Comparison of ENCODE assay signal across 8 mouse cellular contexts in genomic region chr1:58504577-58505254, GRCm38 (mm10). TPM values are rescaled to one million over a fixed set of nuclear protein-coding genes. Genes with fewer than 3 reads are reported as not detected.
A peak's percentile ranks its signal among the peaks of the same experiment; 100 is the strongest.
DNase-seq lines count a peak whose midpoint lies in the region; ATAC-seq lines count a peak whose summit lies in the region.

Gene Orc2 (minus strand): TSS chr1:58505109.

- H3K27me3 ChIP-seq in forebrain, embryonic 14.5 days (replicated peaks; ENCODE audit: control insufficient read depth, insufficient read depth, low read length), result no peaks in the 10 kb centered on the region
- no peaks in the 10 kb centered on the region for H3K27me3 ChIP-seq in neural tube, embryonic 15.5 days (replicated peaks)

- WGBS in forebrain, embryonic 14.5 days, result under 1% methylated on average over 63 of the region's 64 CpGs
- WGBS in neural tube, embryonic 15.5 days, result under 1% methylated on average over 62 of the region's 64 CpGs

- H3K9ac ChIP-seq in forebrain, embryonic 14.5 days (ENCODE audit: low read length), result peak within 1 kb of the TSS; percentile 89
- H3K9ac ChIP-seq in neural tube, embryonic 15.5 days (replicated peaks), result peak within 1 kb of the TSS; percentile 84

- H3K4me1 ChIP-seq in forebrain, embryonic 14.5 days (ENCODE audit: control insufficient read depth, insufficient read depth, low read length), result peaks cover 10% of the 10 kb centered on the region
- peaks cover 25% of the 10 kb centered on the region for H3K4me1 ChIP-seq in neural tube, embryonic 15.5 days

- intact Hi-C loops in heart, postnatal 14 days (cut with DNase I), result no loop called here

- peak within 1 kb of the TSS; percentile 90 for H3K4me2 ChIP-seq in forebrain, embryonic 14.5 days (ENCODE audit: low read length)
- peak within 1 kb of the TSS; percentile 94 for H3K4me2 ChIP-seq in neural tube, embryonic 15.5 days

- peak; percentile 97 for DNase-seq in ES-CJ7 (ENCODE audit: low read depth, low spot score)
- DNase-seq in cerebellum, adult 11 months, result peak; percentile 88
- DNase-seq in forebrain, embryonic 14.5 days (ENCODE audit: low spot score), result peak; percentile 97
- peak; percentile 91 to 93 for DNase-seq in heart, postnatal 14 days
- DNase-seq in layer of hippocampus, adult 11-12 months (ENCODE audit: low spot score), result peak; percentile 93
- DNase-seq in lung, adult 18-20 months, result peak; percentile 92 to 93
- peak; percentile 94 for DNase-seq in testis, postnatal 14 days (ENCODE audit: low spot score)

- peak; percentile 100 for ATAC-seq in forebrain, embryonic 14.5 days
- ATAC-seq in neural tube, embryonic 15.5 days (ENCODE audit: low FRiP score), result peak; percentile 100

- peak within 1 kb of the TSS; percentile 73 for H3K27ac ChIP-seq in forebrain, embryonic 14.5 days (ENCODE audit: low read depth, low read length)
- peak within 1 kb of the TSS; percentile 89 for H3K27ac ChIP-seq in neural tube, embryonic 15.5 days (replicated peaks)

- H3K9me3 ChIP-seq in forebrain, embryonic 14.5 days (replicated peaks; ENCODE audit: control insufficient read depth, low read length), result peaks cover 13% of the 10 kb centered on the region
- H3K9me3 ChIP-seq in neural tube, embryonic 15.5 days (replicated peaks), result peaks cover 9% of the 10 kb centered on the region; the same call in 1 of the 2 replicates

- H3K4me3 ChIP-seq in forebrain, embryonic 14.5 days (ENCODE audit: low read depth, low read length), result peak within 1 kb of the TSS; percentile 97
- peak within 1 kb of the TSS; percentile 99 for H3K4me3 ChIP-seq in neural tube, embryonic 15.5 days (replicated peaks)

- H3K36me3 ChIP-seq in forebrain, embryonic 14.5 days (ENCODE audit: control insufficient read depth, insufficient read depth, low read length), result peaks cover 14% of the 10 kb centered on the region
- H3K36me3 ChIP-seq in neural tube, embryonic 15.5 days, result peaks cover 15% of the 10 kb centered on the region

RNA-seq across cellular contexts. Expression of gene Orc2, which starts in this region (rescaled TPM):
- polyA plus RNA-seq in forebrain, embryonic 14.5 days (2014; fragmentation: Nextera tagmentation; extraction: Ambion mirVana), result 28.4 and 32.5 TPM in 2 replicates
- 10 to 100 TPM in 1 of 2 experiments, 1 to 10 TPM in 1; 9.6 to 10.2 TPM for total RNA-seq in heart, postnatal 14 days (2021)
- polyA plus RNA-seq in neural tube, embryonic 15.5 days (2015; fragmentation: Nextera tagmentation; extraction: Ambion mirVana), result 20.2 and 23.1 TPM in 2 replicates

Comparison
In these comparisons a context has a peak if more than half of its experiments do, and no peak if none do; other contexts are left out.
1. Peak in every context shown above with its lines: DNase-seq, ATAC-seq, H3K4me3 ChIP-seq and H3K27ac ChIP-seq.